In genomic region chr1:175880453-175881296, GRCm38 (mm10) we compare ENCODE assay signal across 8 mouse cellular contexts. TPM values are rescaled to one million over a fixed set of nuclear protein-coding genes. Genes with fewer than 3 reads are reported as not detected.
DNase-seq lines count a peak whose midpoint lies in the region; ATAC-seq and TF ChIP-seq lines count a peak whose summit lies in the region.

Exo1 (plus strand) TSS chr1:175880581.

- H3K4me2 ChIP-seq in CH12.LX (ENCODE audit: insufficient read depth, low read depth, poor library complexity, severe bottlenecking) = peak within 1 kb of the TSS; percentile 64
- peak within 1 kb of the TSS; percentile 64 for H3K4me2 ChIP-seq in forebrain, embryonic 11.5 days (ENCODE audit: low read depth, low read length, severe bottlenecking)
- peak within 1 kb of the TSS; percentile 91 for H3K4me2 ChIP-seq in heart, embryonic 16.5 days (ENCODE audit: low read depth, low read length)
- H3K4me2 ChIP-seq in liver, embryonic 15.5 days = peak within 1 kb of the TSS; percentile 83
- H3K4me2 ChIP-seq in neural tube, embryonic 12.5 days (replicated peaks) = peak within 1 kb of the TSS; percentile 84

- peak within 1 kb of the TSS; percentile 87 for H3K27ac ChIP-seq in CH12.LX (ENCODE audit: insufficient read depth, low read depth)
- H3K27ac ChIP-seq in forebrain, embryonic 11.5 days (ENCODE audit: low read depth, low read length) = peak within 1 kb of the TSS; percentile 81; the same call in 1 of the 2 replicates
- H3K27ac ChIP-seq in heart, embryonic 16.5 days (ENCODE audit: low read length) = peak within 1 kb of the TSS; percentile 81
- peak within 1 kb of the TSS; percentile 86 for H3K27ac ChIP-seq in liver, embryonic 15.5 days (replicated peaks)
- peak within 1 kb of the TSS; percentile 62; the same call in 1 of the 2 replicates for H3K27ac ChIP-seq in neural tube, embryonic 12.5 days

- peak within 1 kb of the TSS; percentile 76 to 89 (median 89) for H3K4me3 ChIP-seq in CH12.LX (replicated peaks in 1 of 3; ENCODE audit: low read depth in 2 of 3, low read length in 2 of 3, poor library complexity in 1 of 3)
- H3K4me3 ChIP-seq in forebrain, embryonic 11.5 days (ENCODE audit: low read depth, low read length) = peak within 1 kb of the TSS; percentile 84
- H3K4me3 ChIP-seq in heart, embryonic 16.5 days (ENCODE audit: low read length) = peak within 1 kb of the TSS; percentile 62
- peak within 1 kb of the TSS; percentile 77 for H3K4me3 ChIP-seq in liver, embryonic 15.5 days (replicated peaks)
- H3K4me3 ChIP-seq in neural tube, embryonic 12.5 days = peak within 1 kb of the TSS; percentile 74

- in situ Hi-C loops in CH12.LX (cut with MboI; ENCODE audit: low pct_ligation_motif_present, low pct_unique_long_range_greater_than_20kb, low sequenced_read_pairs) = no loop called here

- dilution Hi-C loops in CH12.LX (cut with MboI; ENCODE audit: extremely low pct_ligation_motif_present, extremely low pct_unique_long_range_greater_than_20kb, low sequenced_read_pairs) = no loop called here

- H3K9me3 ChIP-seq in CH12.LX (replicated peaks; ENCODE audit: low read length) = peaks cover 3% of the 10 kb centered on the region
- H3K9me3 ChIP-seq in forebrain, embryonic 11.5 days (ENCODE audit: control insufficient read depth, low read length) = no peaks in the 10 kb centered on the region
- H3K9me3 ChIP-seq in heart, embryonic 16.5 days (replicated peaks; ENCODE audit: control insufficient read depth, low read length) = no peaks in the 10 kb centered on the region
- H3K9me3 ChIP-seq in liver, embryonic 15.5 days (replicated peaks) = no peaks in the 10 kb centered on the region
- no peaks in the 10 kb centered on the region for H3K9me3 ChIP-seq in neural tube, embryonic 12.5 days

- peaks cover 6 to 26% of the 10 kb centered on the region in 2 experiments; a peak in 3 of 4 replicates for H3K4me1 ChIP-seq in CH12.LX (ENCODE audit: control insufficient read depth in 1 of 2, insufficient read depth in 2 of 2)
- peaks cover 2% of the 10 kb centered on the region; the same call in 1 of the 2 replicates for H3K4me1 ChIP-seq in forebrain, embryonic 11.5 days (replicated peaks; ENCODE audit: control insufficient read depth, insufficient read depth, low read length)
- peaks cover 8% of the 10 kb centered on the region for H3K4me1 ChIP-seq in heart, embryonic 16.5 days (ENCODE audit: control insufficient read depth, insufficient read depth, low read length)
- peaks cover 20% of the 10 kb centered on the region for H3K4me1 ChIP-seq in liver, embryonic 15.5 days (replicated peaks)
- peaks cover 8% of the 10 kb centered on the region; the same call in 1 of the 2 replicates for H3K4me1 ChIP-seq in neural tube, embryonic 12.5 days

- no peak for TF ChIP-seq CTCF in CH12.LX (conservative IDR thresholded peaks at IDR 0.05 in 1 of 2, IDR thresholded peaks at IDR 0.05 in 1 of 2; ENCODE audit: low read depth in 2 of 2, low read length in 2 of 2)

- TF ChIP-seq EP300 in CH12.LX (IDR thresholded peaks at IDR 0.05; ENCODE audit: low read length) = no peak

- ATAC-seq in forebrain, embryonic 11.5 days (replicated peaks; ENCODE audit: low FRiP score) = peak; percentile 97
- peak; percentile 94 for ATAC-seq in heart, embryonic 16.5 days (replicated peaks; ENCODE audit: extremely low read depth, insufficient read depth, low FRiP score)
- ATAC-seq in liver, embryonic 15.5 days (ENCODE audit: insufficient read depth) = peak; percentile 98
- ATAC-seq in neural tube, embryonic 12.5 days (ENCODE audit: low FRiP score, low read depth) = peak; percentile 97

- DNase-seq in CH12.LX (ENCODE audit: extremely low read depth) = peak; percentile 84
- peak; percentile 77 for DNase-seq in c-Kit-positive CD71-positive TER-119-negative erythroid progenitor cells, embryonic 14.5 days (ENCODE audit: low read depth)
- DNase-seq in forebrain, embryonic 11.5 days (ENCODE audit: low spot score) = peak; percentile 90
- DNase-seq in kidney, postnatal 36 days = peak; percentile 86 to 96
- DNase-seq in telencephalon, adult 2 months (ENCODE audit: low read depth, low spot score) = peak; percentile 77

- peaks cover 23 to 43% of the 10 kb centered on the region in 2 experiments for H3K36me3 ChIP-seq in CH12.LX (replicated peaks in 1 of 2; ENCODE audit: control insufficient read depth in 1 of 2, insufficient read depth in 1 of 2, low read length in 1 of 2)
- peaks cover 7% of the 10 kb centered on the region; the same call in 1 of the 2 replicates for H3K36me3 ChIP-seq in forebrain, embryonic 11.5 days (ENCODE audit: control insufficient read depth, insufficient read depth, low read length)
- H3K36me3 ChIP-seq in heart, embryonic 16.5 days (ENCODE audit: control insufficient read depth, insufficient read depth) = peaks cover 4% of the 10 kb centered on the region; the same call in 1 of the 2 replicates
- peaks cover 33% of the 10 kb centered on the region for H3K36me3 ChIP-seq in liver, embryonic 15.5 days (replicated peaks)
- H3K36me3 ChIP-seq in neural tube, embryonic 12.5 days = peaks cover 16% of the 10 kb centered on the region; the same call in 1 of the 2 replicates

- TF ChIP-seq RAD21 in CH12.LX (IDR thresholded peaks at IDR 0.05; ENCODE audit: low read depth, low read length) = no peak

- peak within 1 kb of the TSS; percentile 91 for H3K9ac ChIP-seq in CH12.LX (ENCODE audit: insufficient read depth, low read depth)
- H3K9ac ChIP-seq in forebrain, embryonic 11.5 days (ENCODE audit: low read length) = peak within 1 kb of the TSS; percentile 80
- H3K9ac ChIP-seq in heart, embryonic 16.5 days (ENCODE audit: low read length) = peak within 1 kb of the TSS; percentile 80
- peak within 1 kb of the TSS; percentile 74 for H3K9ac ChIP-seq in liver, embryonic 15.5 days
- peak within 1 kb of the TSS; percentile 72 for H3K9ac ChIP-seq in neural tube, embryonic 12.5 days

- no peaks in the 10 kb centered on the region for H3K27me3 ChIP-seq in CH12.LX (replicated peaks)
- no peaks in the 10 kb centered on the region for H3K27me3 ChIP-seq in forebrain, embryonic 11.5 days (ENCODE audit: control insufficient read depth, insufficient read depth, low read length)
- H3K27me3 ChIP-seq in heart, embryonic 16.5 days (ENCODE audit: control insufficient read depth, insufficient read depth, low read length) = no peaks in the 10 kb centered on the region
- H3K27me3 ChIP-seq in liver, embryonic 15.5 days = no peaks in the 10 kb centered on the region
- no peaks in the 10 kb centered on the region for H3K27me3 ChIP-seq in neural tube, embryonic 12.5 days (replicated peaks)

- peak; percentile 81 for TF ChIP-seq POLR2A in CH12.LX (IDR thresholded peaks at IDR 0.05; ENCODE audit: low read depth, low read length)

- peaks cover 16% of the 10 kb centered on the region; the same call in 1 of the 2 replicates for H3K79me2 ChIP-seq in CH12.LX (replicated peaks; ENCODE audit: control insufficient read depth, extremely low read depth, insufficient read depth, poor library complexity, severe bottlenecking)

- WGBS in forebrain, embryonic 11.5 days = under 1% methylated on average over 66 of the region's 66 CpGs
- WGBS in heart, embryonic 16.5 days = under 1% methylated on average over 66 of the region's 66 CpGs
- WGBS in liver, embryonic 15.5 days (ENCODE audit: insufficient replicate concordance) = under 1% methylated on average over 66 of the region's 66 CpGs
- WGBS in neural tube, embryonic 12.5 days = under 1% methylated on average over 66 of the region's 66 CpGs

TF ChIP-seq in CH12.LX, 34 proteins besides CTCF, POLR2A, EP300 and RAD21 (continues in another document):
- no peak for TF ChIP-seq MEF2A (IDR thresholded peaks at IDR 0.05; ENCODE audit: borderline replicate concordance, low read depth, low read length)
- TF ChIP-seq SMC3 (IDR thresholded peaks at IDR 0.05; ENCODE audit: low read depth, low read length) = no peak
- no peak for TF ChIP-seq PAX5 (IDR thresholded peaks at IDR 0.05; ENCODE audit: low read length)
- no peak for TF ChIP-seq ZMIZ1 (IDR thresholded peaks at IDR 0.05; ENCODE audit: low read depth, low read length)
- no peak for TF ChIP-seq ZC3H11A (IDR thresholded peaks at IDR 0.05; ENCODE audit: low read depth, low read length)
- peak; percentile 88 for TF ChIP-seq ELF1 (IDR thresholded peaks at IDR 0.05; ENCODE audit: low read depth, low read length)
- no peak for TF ChIP-seq CHD2 (IDR thresholded peaks at IDR 0.05; ENCODE audit: low read length)
- TF ChIP-seq JUND (conservative IDR thresholded peaks at IDR 0.05; ENCODE audit: low read depth, low read length) = no peak
- TF ChIP-seq MXI1 (IDR thresholded peaks at IDR 0.05; ENCODE audit: low read depth, low read length) = peak; percentile 87; the same call in 1 of the 2 replicates
- no peak for TF ChIP-seq ETS1 (conservative IDR thresholded peaks at IDR 0.05; ENCODE audit: low read depth, low read length)
- TF ChIP-seq IRF4 (IDR thresholded peaks at IDR 0.05; ENCODE audit: low read depth, low read length) = no peak
- TF ChIP-seq CHD1 (IDR thresholded peaks at IDR 0.05; ENCODE audit: low read depth, low read length) = no peak
- TF ChIP-seq BHLHE40 (IDR thresholded peaks at IDR 0.05; ENCODE audit: low read depth, low read length) = no peak
- TF ChIP-seq KAT2A (IDR thresholded peaks at IDR 0.05; ENCODE audit: insufficient replicate concordance, low read length) = peak; percentile 89; the same call in 1 of the 2 replicates
- TF ChIP-seq NELFE (IDR thresholded peaks at IDR 0.05; ENCODE audit: low read depth, low read length) = peak; percentile 75; the same call in 1 of the 2 replicates
- peak; percentile 48; the same call in 1 of the 2 replicates for TF ChIP-seq GABPA (IDR thresholded peaks at IDR 0.05; ENCODE audit: insufficient replicate concordance, low read depth, low read length)
- TF ChIP-seq UBTF (IDR thresholded peaks at IDR 0.05; ENCODE audit: low read depth, low read length) = no peak
- TF ChIP-seq MAFK (IDR thresholded peaks at IDR 0.05; ENCODE audit: insufficient replicate concordance, low read length) = no peak
- TF ChIP-seq ZKSCAN1 (IDR thresholded peaks at IDR 0.05; ENCODE audit: borderline replicate concordance, low read depth, low read length) = no peak
- TF ChIP-seq RCOR1 (conservative IDR thresholded peaks at IDR 0.05; ENCODE audit: low read depth, low read length) = no peak
- TF ChIP-seq MAZ (IDR thresholded peaks at IDR 0.05; ENCODE audit: low read depth, low read length) = peak; percentile 89
- peak; percentile 42 for TF ChIP-seq TCF12 (IDR thresholded peaks at IDR 0.05; ENCODE audit: low read depth, low read length)

RNA-seq across cellular contexts. Expression of gene Exo1, which starts in this region (rescaled TPM):
- total RNA-seq in CH12.LX (2012; rRNA removed) = 51.6 and 79.2 TPM in 2 replicates
- 95.2 and 110 TPM in 2 replicates for total RNA-seq in CH12.LX (2014; rRNA removed)
- polyA plus RNA-seq in CH12.LX (2012; ENCODE audit: insufficient read length, low read depth) = 139 and 144 TPM in 2 replicates
- polyA plus RNA-seq in forebrain, embryonic 11.5 days (2014; fragmentation: Nextera tagmentation; extraction: Ambion mirVana) = 156 and 161 TPM in 2 replicates
- polyA plus RNA-seq in heart, embryonic 16.5 days (2015; fragmentation: Nextera tagmentation; extraction: Ambion mirVana) = 28.7 and 32.7 TPM in 2 replicates
- 29.8 and 31.9 TPM in 2 replicates for polyA plus RNA-seq in liver, embryonic 15.5 days (2015; fragmentation: Nextera tagmentation; extraction: Ambion mirVana)
- polyA plus RNA-seq in neural tube, embryonic 12.5 days (2016; fragmentation: Nextera tagmentation; extraction: Ambion mirVana) = 47.1 and 52.4 TPM in 2 replicates

Comparison
In these comparisons a context has a peak if more than half of its experiments do, and no peak if none do; other contexts are left out.
1. Peak in every context shown above with its lines: DNase-seq, ATAC-seq, H3K4me3 ChIP-seq and H3K27ac ChIP-seq.